Mouse (Mus musculus): ENCODE measurements around the gene Cdkl3.

Cdkl3 gene

DNA sequence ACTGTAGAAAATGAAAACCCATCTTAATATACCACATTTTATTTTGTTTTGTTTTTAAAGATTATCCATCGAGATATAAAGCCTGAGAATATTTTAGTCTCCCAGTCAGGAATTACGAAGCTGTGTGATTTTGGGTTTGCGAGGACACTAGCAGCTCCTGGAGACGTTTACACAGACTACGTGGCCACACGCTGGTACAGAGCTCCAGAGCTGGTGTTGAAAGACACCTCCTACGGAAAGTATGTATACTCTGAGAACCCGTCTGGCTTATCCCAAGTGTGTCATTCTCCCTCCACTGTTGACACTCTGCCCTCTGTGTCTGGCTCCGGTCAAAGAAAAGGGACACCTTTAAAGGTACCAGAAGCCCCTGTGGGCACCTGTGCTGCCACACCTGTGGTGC, 14.2 kb downstream of the Cdkl3 start:
- no peak for DNase-seq

DNA sequence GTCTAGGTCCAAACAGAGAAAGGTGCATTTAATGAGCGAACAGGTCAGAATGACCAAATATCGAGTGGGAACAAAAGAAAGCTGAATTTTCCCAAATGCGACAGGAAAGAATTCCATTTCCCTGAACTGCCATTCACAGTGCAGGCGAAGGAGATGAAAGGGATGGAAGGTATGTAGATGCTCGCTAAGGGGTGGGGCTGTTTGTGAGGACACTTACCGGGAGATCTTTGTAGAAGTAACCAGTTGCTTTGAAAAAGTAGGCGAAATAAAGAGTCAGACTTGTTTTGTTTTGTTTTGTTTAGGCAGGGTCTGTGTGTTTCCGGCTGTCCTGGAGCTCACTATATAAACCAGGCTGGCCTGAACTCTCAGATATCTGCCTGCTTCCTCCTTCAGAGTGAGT, 28.3 kb downstream of the Cdkl3 start:
- DNase-seq = no peak

DNA sequence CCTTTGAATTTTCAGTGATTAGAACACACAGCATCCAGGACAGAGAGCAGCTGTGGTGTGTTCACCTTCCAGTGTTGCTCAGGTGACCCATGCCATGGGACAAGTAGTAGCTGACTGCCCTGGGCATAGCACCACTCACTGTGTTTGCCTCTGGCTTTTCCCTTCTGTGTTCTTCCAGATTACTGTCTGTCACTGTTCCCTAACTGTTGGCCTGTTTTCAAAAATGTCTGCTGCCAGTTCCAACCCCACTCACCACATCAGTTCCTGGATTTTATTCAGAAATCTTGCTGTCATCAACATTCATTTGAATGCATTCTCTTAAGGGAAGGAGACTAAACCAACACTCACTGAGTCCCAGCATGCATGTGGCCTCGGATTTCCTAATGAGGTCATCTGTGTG, 29.9 kb downstream of the Cdkl3 start:
- peak in 1 of 2 experiments; percentile 16 for DNase-seq

DNA sequence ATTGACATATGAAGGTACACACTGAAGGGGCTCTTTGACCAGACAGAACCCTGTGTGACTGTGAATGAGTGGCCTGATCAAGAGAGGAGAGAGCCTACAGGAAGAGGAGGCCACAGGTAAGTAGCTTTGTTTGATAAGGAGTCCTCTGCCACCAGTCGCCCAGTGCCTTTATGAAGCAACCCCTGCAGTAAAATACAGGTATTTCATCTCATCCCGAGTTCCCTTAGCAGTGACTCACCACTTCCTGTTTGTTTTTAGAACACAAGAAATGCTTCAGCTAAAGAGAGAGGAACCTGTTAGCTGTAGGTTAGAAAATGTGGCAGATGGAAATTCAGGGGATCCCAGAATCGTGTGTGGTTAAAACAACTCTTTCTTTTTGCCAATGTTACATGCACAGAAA, 31.9 kb downstream of the Cdkl3 start:
- DNase-seq = no peak

DNA sequence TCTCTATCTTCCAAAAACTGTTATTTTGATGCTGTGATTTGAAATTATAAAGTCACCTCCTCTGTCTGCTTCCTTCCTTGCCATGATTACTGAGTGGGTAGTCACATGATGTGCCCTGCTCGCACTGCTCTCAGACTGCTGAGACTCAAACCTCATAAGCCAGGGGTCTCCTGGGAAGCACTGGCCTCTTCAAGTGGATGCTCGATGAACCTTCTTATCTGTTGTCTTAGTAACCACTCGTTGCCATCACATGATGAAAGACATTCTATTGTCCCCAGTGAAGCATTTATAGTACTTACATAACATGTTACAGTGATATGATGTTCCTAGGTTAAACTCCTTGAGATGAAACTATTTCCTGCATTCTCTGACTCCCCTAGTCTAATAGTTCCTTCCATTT, 33.6 kb downstream of the Cdkl3 start:
- no peak for DNase-seq

DNA sequence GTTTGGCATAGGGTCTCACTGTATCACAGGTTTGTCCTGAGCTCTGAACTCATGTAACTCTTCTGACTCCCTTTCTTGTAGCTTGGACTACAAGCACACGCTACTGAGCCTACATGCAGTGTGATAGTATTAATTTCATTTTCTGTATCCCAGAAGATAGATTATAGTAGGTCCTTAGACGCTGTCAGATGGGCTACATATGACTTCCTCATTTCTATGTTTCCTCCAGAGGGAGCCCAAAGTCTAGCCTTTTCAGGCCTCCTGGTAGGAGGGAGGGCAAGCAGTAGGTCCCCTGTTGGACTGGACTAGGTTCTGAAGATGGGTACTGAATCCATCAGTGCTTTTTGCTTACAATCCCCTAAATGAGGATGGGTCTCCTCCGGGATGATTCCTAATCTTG, 39.2 kb downstream of the Cdkl3 start:
- DNase-seq = no peak

DNA sequence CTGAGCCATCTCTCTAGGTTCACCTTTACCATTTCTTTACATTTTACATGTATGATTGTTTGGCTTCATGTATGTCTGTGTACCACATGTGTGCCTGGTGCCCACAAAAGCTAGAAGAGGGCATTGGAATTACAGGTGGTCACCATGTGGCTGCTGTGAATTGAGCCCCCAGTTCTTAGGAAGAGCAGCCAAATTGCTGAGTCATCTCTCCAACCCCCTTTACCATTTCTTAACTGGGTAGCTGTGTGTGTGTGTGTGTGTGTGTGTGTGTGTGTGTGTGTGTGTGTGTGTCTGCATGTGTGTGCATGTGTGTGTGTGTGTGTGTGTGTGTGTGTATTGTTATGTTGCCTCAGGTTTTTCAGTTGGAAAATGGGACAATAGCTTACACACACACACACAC, 40.1 kb downstream of the Cdkl3 start:
- no peak for DNase-seq

DNA sequence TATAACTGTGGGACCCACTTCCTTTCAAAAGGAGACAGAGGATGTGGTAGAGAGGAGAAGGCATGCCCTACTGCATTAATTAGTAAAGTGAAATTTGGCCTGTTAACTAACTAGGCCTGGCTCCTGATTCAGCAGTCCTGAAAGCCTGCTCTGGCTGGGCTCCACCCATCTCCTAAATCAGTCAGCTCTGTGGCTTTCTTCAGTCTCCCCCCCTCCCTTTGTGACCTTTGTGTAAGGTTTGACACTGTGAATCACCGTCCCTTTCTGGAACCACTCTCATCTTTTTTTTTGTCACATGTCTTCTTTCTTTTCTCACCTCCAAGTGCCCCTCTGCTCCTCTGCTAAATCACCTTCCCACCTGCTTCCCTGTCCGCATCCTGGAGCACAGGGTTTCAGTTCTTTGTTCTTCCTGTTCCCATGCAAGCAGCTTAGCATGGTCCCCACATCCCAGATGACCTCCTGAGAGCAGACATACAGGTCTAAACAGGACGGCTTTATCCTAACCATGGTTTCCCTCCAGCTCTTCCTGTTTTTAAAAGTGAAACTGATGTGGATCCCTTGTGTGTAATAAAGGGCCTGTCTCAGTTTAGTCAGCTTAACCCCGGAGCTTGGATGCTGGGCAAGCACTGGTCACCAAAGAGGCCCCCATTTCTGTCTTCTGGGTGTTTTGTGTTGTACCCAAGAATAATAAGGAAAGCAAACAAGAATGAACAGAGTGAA, 42.6 kb downstream of the Cdkl3 start:
- DNase-seq = no peak

DNA sequence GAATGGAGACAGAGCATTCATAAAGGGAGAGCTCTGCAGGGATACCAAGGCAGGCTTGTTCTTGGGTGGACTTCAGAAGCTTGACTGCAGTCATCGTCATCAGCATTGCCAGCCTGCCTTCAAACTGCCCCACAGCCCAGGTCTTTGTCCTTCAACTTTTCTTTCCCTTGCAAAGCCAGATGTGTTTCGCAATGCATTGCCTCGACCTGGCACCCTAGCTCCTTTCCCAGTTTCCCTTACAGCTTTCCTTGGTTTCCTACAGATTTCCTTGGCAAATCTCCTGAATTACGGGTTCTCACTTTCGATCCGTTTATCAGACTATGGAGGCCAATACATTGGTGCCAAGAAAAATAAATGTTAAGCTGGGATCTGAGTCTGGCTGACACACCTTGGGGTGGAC, 49.4 kb downstream of the Cdkl3 start:
- no peak for DNase-seq

DNA sequence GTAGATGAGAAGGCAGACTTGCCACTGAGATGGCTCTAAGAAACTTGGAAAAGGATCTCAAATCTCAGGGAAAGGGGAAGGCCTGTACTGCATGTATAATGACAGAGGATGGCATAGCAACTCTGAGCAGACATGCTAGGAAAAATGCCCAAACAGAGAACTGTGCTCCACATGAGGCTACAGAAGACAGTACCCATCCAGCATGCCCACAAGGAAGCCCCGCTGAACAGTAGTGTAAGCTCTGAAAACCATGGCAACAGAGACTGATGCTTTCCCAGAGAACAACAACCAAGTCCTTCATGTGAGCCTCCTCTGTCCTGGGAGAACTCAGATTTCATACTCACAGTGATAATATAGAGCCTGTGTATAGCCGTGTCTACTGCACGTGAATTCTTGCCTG, 50.7 kb downstream of the Cdkl3 start:
- no peak for DNase-seq

DNA sequence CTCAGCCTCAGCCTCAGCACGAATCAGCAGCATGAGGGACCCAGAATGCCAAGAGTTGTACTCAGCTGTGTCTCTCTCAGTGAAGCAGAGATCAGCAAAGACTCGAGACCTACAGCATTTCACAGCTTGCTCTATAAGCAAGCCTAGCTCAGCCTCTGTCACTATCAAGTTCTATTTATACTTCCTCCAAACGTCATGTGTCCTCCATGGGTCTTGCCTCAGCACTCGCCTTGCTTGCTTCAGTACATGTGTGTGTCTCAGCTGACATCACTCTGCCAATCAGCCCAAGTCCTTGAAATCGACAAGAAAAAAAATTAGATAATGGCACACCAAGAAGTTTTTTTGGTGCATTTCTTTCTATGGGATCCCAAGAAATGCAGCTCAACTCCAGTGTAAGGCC, 52.2 kb downstream of the Cdkl3 start:
- no peak for DNase-seq

DNA sequence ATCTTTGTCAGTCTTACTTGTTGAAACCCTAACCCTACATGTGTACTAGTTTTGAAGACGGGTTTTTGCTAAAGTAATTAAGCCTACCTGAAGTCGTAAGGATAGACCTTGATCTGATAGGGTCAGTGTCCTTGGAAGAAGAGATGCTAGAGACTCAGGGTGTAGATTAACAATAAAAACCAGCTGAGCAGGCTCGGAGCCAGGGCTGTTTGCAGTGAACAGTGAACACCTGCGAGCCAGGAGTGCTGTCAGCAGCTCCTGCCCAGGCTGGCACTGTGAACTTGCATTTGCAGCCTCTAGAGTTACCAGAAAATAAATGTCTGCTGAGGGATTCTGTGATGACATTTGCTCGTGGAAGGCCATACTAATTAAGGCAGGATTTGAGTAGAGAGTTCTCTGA, 55.0 kb downstream of the Cdkl3 start:
- no peak for DNase-seq

DNA sequence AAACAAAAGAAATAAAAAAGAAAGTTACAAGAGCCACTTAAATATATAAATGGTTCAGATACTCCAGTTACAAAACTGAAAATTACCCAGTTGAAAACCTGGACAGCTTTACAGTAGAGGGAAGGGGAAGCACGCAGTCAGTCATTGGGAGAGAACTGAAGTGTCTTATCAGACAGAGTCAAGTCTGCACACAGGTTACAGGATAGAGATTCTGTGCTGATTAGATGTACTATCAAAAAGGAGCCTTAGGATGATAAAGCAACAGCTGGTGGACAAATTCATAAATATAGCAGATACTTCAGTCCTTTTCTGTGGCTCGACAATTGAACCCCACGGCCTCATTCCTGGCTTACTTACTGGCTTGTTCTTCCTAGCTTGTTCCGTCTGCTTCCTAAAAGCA, 56.3 kb downstream of the Cdkl3 start:
- no peak for DNase-seq

DNA sequence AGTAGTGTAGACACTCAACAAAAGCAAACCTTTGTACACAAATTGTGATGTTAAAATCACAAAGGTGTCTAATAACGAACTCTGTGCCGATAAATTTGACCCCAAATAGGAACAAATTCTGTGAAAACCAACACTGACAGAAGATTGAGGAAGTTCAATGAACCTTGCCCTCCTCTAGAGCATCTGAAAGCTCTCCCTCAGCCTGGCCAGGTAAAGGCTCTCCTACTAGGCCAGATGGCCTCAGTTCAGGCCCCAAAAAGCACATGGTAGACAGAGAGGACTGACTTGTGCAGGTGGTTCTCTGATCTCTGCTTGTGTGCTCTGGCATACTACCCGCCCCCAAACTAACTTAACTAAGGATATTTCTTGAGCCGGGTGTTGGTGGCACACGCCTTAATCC, 58.4 kb downstream of the Cdkl3 start:
- DNase-seq = no peak

DNA sequence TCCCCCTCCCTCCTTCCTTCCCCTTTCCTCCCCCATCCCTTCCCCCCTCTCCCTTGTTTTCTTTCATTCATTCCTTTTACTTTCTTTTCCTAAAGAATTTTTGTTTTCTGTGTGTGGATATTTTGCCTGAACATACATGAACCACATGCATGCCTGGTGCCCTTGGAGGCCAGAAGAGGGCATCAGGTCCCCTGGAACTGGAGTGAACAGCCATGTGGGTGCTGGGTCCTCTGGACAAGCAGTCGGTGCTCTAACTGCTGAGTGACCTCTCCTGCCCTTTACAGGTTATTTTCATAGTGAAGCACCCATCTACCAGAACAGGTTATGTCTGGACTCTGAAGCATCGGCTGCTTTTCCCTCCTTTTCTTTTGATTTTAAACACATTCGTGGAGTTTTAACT, 60.4 kb downstream of the Cdkl3 start:
- DNase-seq = no peak

DNA sequence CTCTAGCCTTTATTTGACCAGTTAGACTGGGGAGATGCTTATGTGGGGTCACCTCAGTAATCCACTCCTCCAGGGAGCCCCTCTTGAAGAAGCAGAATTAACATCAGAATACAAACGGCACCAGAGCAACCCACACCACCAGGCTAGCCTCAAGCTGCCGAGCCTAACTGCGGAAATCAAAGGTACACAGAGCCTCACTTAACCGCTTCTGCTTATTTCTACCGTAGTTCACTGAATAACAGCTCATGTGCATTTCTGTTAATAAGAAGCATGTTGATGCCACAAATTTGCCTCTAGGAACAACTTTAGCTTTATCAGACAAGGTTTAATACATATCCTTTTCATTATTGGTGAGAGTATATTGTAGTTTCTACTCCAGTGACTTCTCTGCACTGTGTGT, 61.8 kb downstream of the Cdkl3 start:
- DNase-seq = no peak

DNA sequence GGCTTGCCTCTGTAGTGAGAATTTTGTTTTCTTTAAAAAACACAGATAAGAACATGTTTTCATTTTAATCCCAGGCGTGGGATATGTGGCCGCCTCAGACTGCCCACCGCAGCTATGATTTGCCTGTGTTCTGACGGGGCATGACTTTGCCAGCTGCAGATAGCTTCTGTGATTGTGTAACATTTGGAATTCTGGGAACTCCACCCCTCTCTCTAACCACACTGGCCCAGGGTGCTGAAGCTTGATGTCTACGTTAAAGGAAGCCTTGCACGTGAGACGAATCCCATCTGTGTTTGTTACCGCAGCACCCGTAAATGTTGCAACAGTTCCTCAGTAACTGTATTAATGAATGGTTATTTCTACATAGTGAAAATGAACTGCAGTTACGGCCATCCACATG, 67.7 kb downstream of the Cdkl3 start:
- no peak for DNase-seq

DNA sequence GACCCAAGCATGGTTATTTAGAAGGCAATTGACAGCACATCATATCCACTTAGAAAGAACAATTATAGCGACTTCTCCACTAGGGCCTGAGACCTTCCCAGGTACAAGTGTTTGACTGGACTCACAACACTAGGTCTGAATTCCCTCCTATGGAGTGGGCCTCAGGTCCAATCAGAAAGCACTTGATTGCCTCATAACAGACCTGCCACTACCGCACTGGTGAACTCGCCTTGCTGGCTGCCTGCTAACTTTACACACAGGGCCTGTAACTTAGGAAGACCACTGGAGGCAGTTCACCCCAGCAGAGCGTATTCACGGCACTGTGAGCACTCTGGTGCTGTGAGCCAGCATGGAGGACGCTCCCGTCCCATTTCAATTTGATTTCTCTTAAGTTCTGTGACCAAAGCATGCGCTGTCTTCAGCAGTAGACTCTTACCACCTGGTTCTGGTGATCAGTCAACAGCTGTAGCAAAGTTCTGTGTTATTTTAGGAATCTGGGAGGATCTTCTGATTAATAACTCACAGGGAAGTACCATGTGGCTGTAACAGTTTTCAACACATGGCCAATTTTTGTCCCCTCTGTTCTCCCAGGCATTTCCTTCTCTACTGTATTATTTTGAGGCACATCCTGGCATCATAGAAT, 69.6 kb downstream of the Cdkl3 start:
- DNase-seq = no peak

DNA sequence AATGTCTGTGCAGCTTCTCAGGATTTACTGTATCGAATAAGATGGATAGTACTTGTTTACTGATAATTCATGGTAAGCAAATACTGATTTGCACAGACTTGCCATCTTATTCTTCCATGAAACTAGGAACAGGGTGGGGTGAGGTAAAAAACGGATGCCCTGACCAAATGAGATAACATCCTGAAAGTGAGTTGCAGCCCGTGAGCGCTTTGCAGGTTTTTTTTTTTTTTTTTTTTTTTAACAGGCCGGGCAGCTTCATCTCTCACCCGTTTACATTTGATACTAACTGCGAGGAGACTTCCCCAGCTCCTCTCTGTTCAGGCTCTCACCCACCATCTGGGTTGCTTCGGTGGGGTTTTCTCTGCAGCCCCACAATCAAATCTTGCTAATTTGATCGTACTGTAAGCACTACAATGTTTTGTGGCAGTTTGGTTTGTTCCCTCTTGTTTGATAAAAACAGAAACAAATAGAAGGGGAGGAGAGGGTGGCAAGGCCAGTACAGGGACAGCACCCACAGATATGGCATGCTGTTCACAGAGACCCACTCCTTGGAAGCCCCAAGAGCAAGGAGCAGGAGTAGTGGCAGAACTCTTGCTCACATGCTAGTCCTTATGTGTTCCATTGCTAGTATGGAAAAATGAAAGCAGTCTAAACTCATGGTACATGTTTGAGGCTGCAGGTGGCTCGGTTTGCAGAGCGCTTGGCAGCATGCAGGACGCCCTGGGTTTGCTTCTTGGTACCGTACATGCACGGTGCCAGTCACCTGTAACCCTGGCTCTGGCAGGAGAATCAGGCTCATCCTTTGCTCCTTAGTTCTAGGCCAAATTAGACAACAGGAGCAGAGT, 70.8 kb downstream of the Cdkl3 start:
- no peak for DNase-seq

DNA sequence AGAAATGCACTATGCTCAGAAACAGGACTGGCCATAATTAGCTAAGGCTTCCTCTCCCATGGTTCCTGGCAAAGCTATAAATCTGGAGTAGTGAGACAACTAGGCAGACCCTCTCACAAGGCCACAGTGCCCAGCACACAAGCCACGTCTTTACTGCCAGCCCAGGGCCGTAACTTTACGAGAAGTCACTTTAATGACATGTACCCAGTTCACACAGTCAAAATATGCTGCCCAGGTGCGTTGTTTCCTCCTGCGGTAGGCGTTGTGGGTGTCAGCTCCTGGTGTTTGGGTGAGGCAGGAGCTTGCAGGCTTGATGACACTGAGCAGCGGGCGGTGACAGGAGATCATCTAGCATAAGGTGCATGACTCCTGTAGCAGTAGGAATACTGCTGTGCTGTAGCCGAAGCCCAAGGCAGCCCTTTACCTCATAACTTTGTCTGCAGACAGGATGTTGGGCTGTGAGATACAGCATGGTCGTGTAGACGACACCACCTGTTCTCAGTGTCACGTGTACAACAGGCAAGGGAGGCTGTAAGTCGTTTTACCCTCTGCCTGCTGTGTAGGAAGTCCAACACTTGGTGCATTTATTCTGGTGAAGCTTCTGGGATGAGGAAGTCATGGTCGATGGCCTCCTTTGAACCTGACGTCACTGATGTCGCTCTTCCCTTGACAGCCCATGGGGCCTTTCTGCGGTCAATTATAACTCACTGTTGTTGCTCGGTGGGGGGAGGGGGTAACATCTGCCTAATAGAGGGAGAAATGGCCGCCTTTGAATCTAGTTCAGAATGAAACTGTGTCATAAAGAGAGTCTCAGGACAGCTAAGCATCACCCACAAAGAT, 72.0 kb downstream of the Cdkl3 start:
- DNase-seq = no peak

DNA sequence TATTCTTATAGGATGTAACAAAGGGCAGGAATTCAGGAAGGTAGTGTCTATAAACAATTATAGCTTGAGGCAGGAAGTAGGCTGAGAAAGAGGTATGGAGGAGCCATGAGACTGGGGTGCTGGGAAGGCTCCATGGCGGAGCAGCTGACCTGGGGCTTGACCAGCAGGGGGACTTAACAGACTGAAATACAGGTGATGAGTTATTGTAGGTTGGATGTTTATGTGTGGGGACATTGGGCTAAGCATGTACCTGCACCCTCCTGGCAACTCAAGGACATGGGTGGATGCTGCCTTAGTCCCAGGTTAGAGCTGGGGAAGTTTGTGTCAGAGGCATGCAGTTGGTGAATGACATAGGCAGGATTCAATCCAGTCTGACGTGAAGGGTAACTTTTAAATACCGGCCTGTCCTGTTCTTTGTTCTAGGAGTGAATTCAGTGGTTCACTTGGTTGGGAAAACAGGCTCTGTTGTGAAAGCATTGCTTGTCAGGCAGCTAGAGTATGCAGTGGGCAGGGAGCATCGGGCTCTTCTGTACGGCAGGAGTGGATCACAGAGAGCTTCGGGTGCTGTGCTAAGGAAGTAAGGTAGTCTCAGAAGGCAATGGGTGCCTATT, 72.8 kb downstream of the Cdkl3 start:
- DNase-seq = no peak

DNA sequence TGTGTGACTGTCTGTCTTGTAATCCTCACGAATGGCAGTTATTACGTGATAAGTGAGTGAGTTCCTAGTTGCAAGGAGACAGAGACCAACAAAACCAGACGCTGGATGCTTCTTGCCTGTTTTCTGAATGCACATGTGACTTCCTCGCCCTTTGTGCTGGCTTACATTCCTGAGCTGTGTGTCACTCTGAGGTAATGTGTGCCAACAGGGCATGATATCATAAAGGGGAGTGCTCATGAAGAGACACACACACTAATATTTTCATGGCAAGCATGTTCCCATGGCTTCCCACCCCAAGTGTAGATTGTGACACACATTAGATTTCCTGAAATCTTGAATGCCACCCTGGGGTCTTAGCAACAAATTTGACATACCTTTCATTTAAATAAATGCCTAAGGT, 73.9 kb downstream of the Cdkl3 start:
- DNase-seq = no peak

DNA sequence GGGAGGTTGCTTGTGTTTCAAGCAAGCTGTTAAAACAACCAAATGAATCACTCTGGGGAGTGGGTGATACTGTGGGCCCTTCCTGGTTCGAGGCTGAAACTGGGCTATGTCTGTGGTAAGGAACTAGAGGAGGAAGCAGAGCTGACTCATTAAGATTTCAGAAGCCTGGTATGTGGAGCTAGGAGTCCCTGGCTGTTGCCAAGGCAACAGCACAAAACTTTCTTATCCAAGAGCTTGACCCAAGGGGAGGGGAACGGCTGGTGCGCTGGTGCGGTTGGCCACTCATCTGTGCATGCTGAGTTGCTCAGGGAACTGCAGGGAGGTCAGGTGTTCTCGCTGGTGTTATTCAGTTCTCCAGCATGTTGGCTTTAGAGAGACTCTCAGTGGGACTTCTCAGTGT, 76.0 kb downstream of the Cdkl3 start:
- no peak for DNase-seq

Measured in cerebellum, postnatal 10 days (tissue).